Mouse (Mus musculus) thymus, adult 18-20 months (tissue): ENCODE data around the gene Abr.
A peak's percentile ranks its signal among the peaks of the same experiment; 100 is the strongest.

Experiments used
- DNase-seq, 2 experiments: peaks; one replicate each; pipeline ENCODE4 v3.0.0; 2022; ENCODE audit warnings: mixed read lengths in 2 of 2

Gene Abr

GRCm38 (mm10) chr11:76622152-76622565 is at the start of gene Abr:
Abr (minus strand) TSS chr11:76622314.
- DNase-seq = peak; percentile 4 to 7

DNA sequence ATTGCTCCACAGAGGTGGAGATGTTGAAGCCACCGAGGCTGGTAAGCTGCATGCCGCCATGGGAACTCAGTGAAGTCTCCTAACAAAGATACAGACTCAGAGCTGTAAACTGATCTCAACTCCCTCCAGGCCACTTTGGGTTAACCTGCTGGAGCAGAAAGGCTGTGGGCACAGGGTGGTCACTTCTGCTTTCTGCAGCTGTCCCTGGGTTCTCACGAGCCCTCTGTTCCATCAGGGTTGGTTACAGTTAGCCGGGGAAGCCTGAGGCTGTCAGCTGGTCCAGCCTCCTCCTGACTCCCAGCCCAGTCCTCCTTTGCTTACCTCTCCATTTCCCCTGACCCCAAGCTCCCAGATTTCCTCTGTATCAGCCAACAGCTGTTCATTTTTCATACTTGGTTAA is 45.7 kb upstream of the Abr start:
- no peak for DNase-seq

DNA sequence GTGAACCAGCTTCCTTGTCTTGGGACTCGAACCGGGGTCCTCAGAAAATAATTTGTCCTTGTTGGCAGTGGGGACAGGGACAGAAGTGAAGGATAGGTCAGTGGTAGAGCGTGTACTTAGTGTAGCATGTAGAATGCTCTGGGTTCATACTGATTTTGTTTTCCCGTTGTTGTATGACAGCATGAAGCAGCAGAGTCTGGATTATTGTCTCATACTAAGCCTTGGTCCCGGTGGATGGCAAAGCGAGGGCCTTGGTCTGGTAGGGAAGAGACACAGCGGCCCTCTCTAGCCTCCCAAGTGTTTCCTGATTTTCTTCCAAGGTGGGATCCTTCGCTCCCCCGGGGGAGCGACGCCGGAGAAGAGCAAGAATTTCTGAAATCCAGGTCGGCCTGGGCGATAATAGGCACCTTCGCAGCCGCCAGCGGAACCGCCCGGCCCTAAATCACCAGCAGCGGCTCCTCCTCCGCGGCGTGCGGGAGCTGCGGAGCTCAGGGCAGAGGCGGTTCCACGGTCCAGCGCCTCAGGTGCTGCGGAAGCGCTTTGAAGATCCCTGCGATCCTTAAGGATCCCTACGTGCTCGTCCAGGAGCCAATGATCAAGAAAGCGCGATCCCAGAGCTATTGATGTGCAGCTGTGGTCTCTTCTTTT is 44.0 kb upstream of the Abr start:
- no peak for DNase-seq

- no peak for DNase-seq
Measured at GRCm38 (mm10) chr11:76661790-76662468, 39.8 kb upstream of the Abr start.

DNA sequence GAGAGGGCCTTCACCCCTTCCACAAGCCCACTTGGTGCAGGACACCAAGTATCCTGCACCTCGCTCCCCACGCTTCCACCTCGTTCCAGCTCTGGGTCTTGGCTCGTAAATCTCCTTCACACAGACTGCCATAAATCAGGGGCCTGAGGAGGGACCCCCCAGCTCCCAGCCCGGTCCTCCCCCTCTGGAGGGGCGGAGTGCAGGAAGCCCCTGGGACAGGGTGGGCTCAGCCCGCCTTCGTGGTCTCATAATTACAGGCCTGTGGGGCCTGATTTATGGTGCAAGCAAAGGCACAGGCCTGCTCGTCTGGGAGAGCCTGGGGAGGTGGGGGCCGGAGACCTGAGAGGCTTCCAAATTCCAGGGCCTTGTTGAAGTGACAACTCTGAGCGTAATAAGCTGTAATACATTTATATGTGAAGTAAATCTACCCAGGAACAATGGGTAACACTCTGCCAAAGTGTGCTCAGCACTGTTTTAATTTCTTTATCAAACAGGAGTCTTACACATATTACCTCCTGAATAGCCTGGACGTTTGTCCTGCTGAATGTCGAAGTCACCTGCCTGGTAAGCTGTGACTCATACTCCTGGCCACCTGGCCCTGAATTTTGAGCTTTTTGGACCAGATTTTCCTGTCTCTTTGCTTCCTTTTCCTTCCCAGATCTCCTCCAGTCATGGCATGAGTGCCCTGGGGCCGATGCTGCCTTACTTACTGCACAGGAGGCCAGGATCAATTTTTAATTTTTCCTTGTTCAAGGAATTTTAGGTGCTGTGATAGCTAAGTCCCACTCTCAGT is 37.2 kb upstream of the Abr start:
- DNase-seq = no peak

GRCm38 (mm10) chr11:76657450-76657970 is 35.4 kb upstream of the Abr start:
- DNase-seq = no peak

- no peak for DNase-seq
Measured at GRCm38 (mm10) chr11:76655106-76655505, 33.0 kb upstream of the Abr start.

GRCm38 (mm10) chr11:76652838-76653334 is 30.8 kb upstream of the Abr start:
- DNase-seq = no peak

- no peak for DNase-seq
Measured at GRCm38 (mm10) chr11:76650862-76651560, 28.9 kb upstream of the Abr start.

- peak; percentile 16 to 35 for DNase-seq
Measured at GRCm38 (mm10) chr11:76647500-76647899, 25.4 kb upstream of the Abr start.

DNA sequence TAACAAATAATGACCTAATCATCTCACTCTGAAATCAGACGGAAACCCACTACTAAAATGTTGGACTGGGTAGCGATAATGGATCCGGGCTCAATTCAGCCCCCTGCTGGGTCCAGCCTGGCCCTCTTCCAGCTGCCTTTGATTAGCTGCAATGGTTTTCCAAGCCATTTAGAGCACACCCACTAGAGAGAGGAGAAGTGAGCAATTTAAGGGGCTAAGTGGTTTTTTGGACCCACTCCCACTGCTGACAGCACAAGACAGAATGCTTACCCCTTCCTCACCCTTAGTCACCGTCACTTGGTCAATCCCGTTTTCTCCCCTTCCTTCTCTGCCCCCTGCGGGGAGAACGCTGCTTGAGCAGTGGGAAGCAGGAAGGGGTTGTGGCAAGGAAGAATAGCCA is 24.9 kb upstream of the Abr start:
- no peak for DNase-seq

GRCm38 (mm10) chr11:76645955-76646354 is 23.8 kb upstream of the Abr start:
- peak; percentile 47 to 63 for DNase-seq

DNA sequence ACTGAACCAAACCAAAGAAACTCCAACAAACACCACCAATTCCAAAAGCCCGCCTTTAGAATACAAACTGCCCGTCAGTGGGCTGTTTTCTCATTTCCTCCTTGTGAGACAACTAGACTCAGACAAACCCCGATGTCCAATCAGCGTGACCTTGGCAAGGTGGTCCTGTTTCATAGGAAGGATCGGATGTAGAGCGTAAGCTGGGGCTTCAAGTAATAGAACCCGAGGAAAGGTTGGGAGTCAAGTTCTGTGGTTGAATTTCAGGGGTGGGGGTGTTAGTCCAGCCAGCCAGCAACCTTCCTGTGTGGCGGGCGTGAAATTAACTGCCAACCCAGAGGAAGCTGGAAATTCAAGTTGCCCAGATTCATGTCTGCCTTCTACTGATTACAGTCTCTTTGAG is 22.9 kb upstream of the Abr start:
- no peak for DNase-seq

GRCm38 (mm10) chr11:76644257-76644656 is 22.1 kb upstream of the Abr start:
- no peak for DNase-seq

GRCm38 (mm10) chr11:76640231-76640630 is 18.1 kb upstream of the Abr start:
- no peak for DNase-seq

GRCm38 (mm10) chr11:76639269-76639985 is 17.3 kb upstream of the Abr start:
- no peak for DNase-seq

GRCm38 (mm10) chr11:76630487-76630886 is 8.4 kb upstream of the Abr start:
- DNase-seq = no peak

- no peak for DNase-seq
Measured at GRCm38 (mm10) chr11:76630023-76630422, 7.9 kb upstream of the Abr start.

DNA sequence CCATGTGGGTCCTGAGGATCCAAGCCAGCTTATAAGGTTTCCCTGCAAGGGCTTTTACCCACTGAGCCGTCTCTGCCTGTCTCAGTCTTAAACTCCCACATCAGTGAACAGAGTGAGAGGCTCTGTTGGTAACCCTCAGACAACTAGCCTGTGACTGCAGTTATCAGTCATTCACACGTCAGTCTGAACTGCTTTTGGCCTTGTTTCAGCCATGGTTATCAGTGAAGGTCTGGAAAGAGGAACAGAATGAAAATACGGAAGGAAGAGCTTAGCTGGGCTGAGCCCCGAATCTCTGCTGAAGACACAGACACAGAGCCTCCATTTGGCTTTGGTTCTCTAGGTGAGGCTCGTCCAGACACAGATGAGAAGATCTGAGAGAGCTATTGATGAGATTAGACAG is 6.5 kb upstream of the Abr start:
- no peak for DNase-seq

DNA sequence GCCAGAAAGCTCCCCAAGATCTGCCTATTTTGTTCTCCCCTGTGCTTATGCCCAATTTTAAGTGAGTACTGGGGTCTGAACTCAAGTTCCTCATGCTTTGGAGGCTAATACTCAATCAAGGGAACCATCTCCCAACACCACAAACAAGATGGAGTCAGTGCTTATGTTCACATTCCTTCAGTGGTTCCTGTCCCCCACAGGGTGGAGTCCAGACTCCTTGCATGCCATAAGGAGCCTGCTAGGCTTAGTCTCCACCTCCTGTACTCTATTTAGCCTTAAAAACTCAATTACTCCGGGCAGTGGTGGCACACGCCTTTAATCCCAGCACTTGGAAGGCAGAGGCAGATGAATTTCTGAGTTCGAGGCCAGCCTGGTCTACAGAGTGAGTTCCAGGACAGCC is 2.8 kb upstream of the Abr start:
- no peak for DNase-seq

DNA sequence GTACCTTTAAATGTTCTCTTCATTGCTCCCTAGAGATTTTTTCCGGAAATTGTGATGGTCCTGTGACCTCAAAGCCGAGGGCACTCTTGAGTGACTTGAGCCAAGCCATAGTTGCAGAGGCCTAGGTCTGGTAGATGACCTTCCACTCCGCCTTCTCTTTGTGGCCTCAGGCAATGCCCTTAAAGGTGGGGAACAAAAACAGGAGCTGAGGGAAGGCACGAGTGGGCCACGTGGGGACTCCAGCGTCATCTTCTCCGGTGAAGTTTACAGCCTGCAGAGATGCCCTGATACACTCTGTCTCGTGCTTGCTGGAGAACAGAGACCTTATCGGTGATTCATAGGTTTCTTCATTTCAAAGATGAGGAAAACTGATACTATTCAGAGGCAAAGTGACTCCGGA is 2.0 kb upstream of the Abr start:
- DNase-seq = no peak
